Mouse (Mus musculus): ENCODE measurements around the gene Anks6. TPM values are rescaled to one million over a fixed set of nuclear protein-coding genes. Genes with fewer than 3 reads are reported as not detected.

The Anks6 gene
- polyA plus RNA-seq, 1 experiment from 2014 or later = 4.0 TPM

- H3K4me2 ChIP-seq (ENCODE audit: low read depth, severe bottlenecking) = no peak overlapping the region
- ATAC-seq (ENCODE audit: insufficient number of reproducible peaks, low FRiP score, low TSS enrichment, low read depth) = no peak
- no peak for DNase-seq (ENCODE audit: low spot score)
- H3K9me3 ChIP-seq (ENCODE audit: control insufficient read depth, low read length) = no peaks in the 10 kb centered on the region
- no peak overlapping the region for H3K27ac ChIP-seq (replicated peaks; ENCODE audit: low read depth, low read length)
- H3K4me3 ChIP-seq (ENCODE audit: low read depth, low read length) = no peak overlapping the region
- no peak overlapping the region for H3K9ac ChIP-seq (ENCODE audit: low read length)
- 61% methylated on average over 13 of the region's 13 CpGs for WGBS
- no peaks in the 10 kb centered on the region for H3K36me3 ChIP-seq (ENCODE audit: control insufficient read depth, insufficient read depth, low read length)
- no peaks in the 10 kb centered on the region for H3K27me3 ChIP-seq (ENCODE audit: control insufficient read depth, insufficient read depth, low read length)
- no peaks in the 10 kb centered on the region; the same call in 1 of the 2 replicates for H3K4me1 ChIP-seq (ENCODE audit: control insufficient read depth, insufficient read depth, low read length)
Measured at GRCm38 (mm10) chr4:47036486-47037320, 20.5 kb downstream of the Anks6 start.

GRCm38 (mm10) chr4:47035536-47035935, 21.7 kb downstream of the Anks6 start:
- no peaks in the 10 kb centered on the region for H3K36me3 ChIP-seq (ENCODE audit: control insufficient read depth, insufficient read depth, low read length)
- no peaks in the 10 kb centered on the region; the same call in 1 of the 2 replicates for H3K4me1 ChIP-seq (ENCODE audit: control insufficient read depth, insufficient read depth, low read length)
- H3K4me2 ChIP-seq (ENCODE audit: low read depth, severe bottlenecking) = no peak overlapping the region
- DNase-seq (ENCODE audit: low spot score) (no peak), ATAC-seq (ENCODE audit: insufficient number of reproducible peaks, low FRiP score, low TSS enrichment, low read depth) (no peak)
- no peak overlapping the region for H3K4me3 ChIP-seq (ENCODE audit: low read depth, low read length)
- no peak overlapping the region for H3K9ac ChIP-seq (ENCODE audit: low read length)
- H3K27ac ChIP-seq (replicated peaks; ENCODE audit: low read depth, low read length) = no peak overlapping the region
- no peaks in the 10 kb centered on the region for H3K9me3 ChIP-seq (ENCODE audit: control insufficient read depth, low read length)
- no peaks in the 10 kb centered on the region for H3K27me3 ChIP-seq (ENCODE audit: control insufficient read depth, insufficient read depth, low read length)
- 74% methylated on average over 14 of the region's 14 CpGs for WGBS

DNA sequence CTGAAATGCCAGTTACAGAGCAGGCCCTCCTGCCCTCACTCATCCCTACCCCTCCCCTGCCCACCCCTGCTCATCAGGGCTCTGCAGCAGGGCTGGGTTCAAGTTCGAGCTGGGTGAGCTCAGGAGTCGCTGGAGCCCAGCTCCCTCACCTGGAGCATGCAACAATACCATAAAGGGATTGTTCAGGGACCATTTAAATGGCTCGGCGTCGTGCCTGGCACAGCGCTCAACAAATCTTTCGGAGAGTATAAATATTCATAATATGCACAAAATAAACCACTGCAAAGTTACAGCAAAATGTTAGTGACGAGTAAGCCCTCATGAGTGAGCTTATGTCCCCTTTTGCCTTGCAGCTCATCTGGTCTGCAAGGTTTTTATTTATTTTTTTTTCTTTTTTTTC, 25.1 kb downstream of the Anks6 start:
- peaks cover 3% of the 10 kb centered on the region; the same call in 1 of the 2 replicates for H3K4me1 ChIP-seq (ENCODE audit: control insufficient read depth, insufficient read depth, low read length)

GRCm38 (mm10) chr4:47028791-47029190, 28.4 kb downstream of the Anks6 start:
- Histone ChIP-seq H3K27me3 (ENCODE audit: control insufficient read depth, insufficient read depth, low read length) (no peaks in the 10 kb centered on the region), H3K4me3 (ENCODE audit: low read depth, low read length) (no peak overlapping the region), H3K36me3 (ENCODE audit: control insufficient read depth, insufficient read depth, low read length) (no peaks in the 10 kb centered on the region), H3K4me1 (ENCODE audit: control insufficient read depth, insufficient read depth, low read length) (0 out of 2 replicates have a peak, but pooled peaks cover 3% of the 10 kb centered on the region), H3K4me2 (ENCODE audit: low read depth, severe bottlenecking) (no peak overlapping the region), H3K27ac (replicated peaks; ENCODE audit: low read depth, low read length) (no peak overlapping the region), H3K9me3 (ENCODE audit: control insufficient read depth, low read length) (no peaks in the 10 kb centered on the region), H3K9ac (ENCODE audit: low read length) (no peak overlapping the region)
- 30% methylated on average over 5 of the region's 5 CpGs for WGBS
- no peak for ATAC-seq (ENCODE audit: insufficient number of reproducible peaks, low FRiP score, low TSS enrichment, low read depth)
- DNase-seq (ENCODE audit: low spot score) = peak; percentile 39

More for the DNA sequence above, 25.1 kb downstream of the Anks6 start:
- Histone ChIP-seq H3K4me2 (ENCODE audit: low read depth, severe bottlenecking) (no peak overlapping the region), H3K27ac (replicated peaks; ENCODE audit: low read depth, low read length) (no peak overlapping the region), H3K36me3 (ENCODE audit: control insufficient read depth, insufficient read depth, low read length) (no peaks in the 10 kb centered on the region), H3K27me3 (ENCODE audit: control insufficient read depth, insufficient read depth, low read length) (no peaks in the 10 kb centered on the region), H3K9ac (ENCODE audit: low read length) (no peak overlapping the region), H3K9me3 (ENCODE audit: control insufficient read depth, low read length) (no peaks in the 10 kb centered on the region), H3K4me3 (ENCODE audit: low read depth, low read length) (no peak overlapping the region)
- no peak for ATAC-seq (ENCODE audit: insufficient number of reproducible peaks, low FRiP score, low TSS enrichment, low read depth)
- WGBS = 85% methylated on average over 8 of the region's 8 CpGs
- DNase-seq (ENCODE audit: low spot score) = no peak

DNA sequence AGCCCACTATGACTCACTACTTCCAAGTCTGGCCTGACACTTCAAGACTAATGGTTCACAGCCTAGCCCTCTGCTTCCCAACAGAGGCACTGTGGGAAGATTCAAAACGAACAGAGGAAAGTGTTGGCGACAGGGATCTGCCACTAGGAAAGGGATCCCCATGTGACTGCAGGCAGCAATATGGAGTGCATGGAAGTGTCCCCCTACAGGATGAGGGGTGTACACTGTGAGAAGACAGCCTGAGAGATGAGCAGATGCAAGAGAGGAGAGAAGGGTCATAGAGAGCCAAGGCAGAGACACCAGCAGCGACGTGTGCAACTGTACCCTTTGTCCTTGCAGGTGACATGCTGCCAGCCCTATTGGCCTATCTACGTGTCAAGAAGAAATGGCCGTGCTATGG, 33.3 kb downstream of the Anks6 start:
- H3K4me1 ChIP-seq (ENCODE audit: control insufficient read depth, insufficient read depth, low read length) = no peaks in the 10 kb centered on the region; the same call in 1 of the 2 replicates
- no peaks in the 10 kb centered on the region for H3K9me3 ChIP-seq (ENCODE audit: control insufficient read depth, low read length)
- ATAC-seq (ENCODE audit: insufficient number of reproducible peaks, low FRiP score, low TSS enrichment, low read depth) = no peak
- no peak overlapping the region for H3K4me2 ChIP-seq (ENCODE audit: low read depth, severe bottlenecking)
- no peak overlapping the region for H3K4me3 ChIP-seq (ENCODE audit: low read depth, low read length)
- no peak overlapping the region for H3K9ac ChIP-seq (ENCODE audit: low read length)
- no peaks in the 10 kb centered on the region for H3K27me3 ChIP-seq (ENCODE audit: control insufficient read depth, insufficient read depth, low read length)
- WGBS = 69% methylated on average over 6 of the region's 6 CpGs
- no peak for DNase-seq (ENCODE audit: low spot score)
- no peak overlapping the region for H3K27ac ChIP-seq (replicated peaks; ENCODE audit: low read depth, low read length)
- no peaks in the 10 kb centered on the region for H3K36me3 ChIP-seq (ENCODE audit: control insufficient read depth, insufficient read depth, low read length)

DNA sequence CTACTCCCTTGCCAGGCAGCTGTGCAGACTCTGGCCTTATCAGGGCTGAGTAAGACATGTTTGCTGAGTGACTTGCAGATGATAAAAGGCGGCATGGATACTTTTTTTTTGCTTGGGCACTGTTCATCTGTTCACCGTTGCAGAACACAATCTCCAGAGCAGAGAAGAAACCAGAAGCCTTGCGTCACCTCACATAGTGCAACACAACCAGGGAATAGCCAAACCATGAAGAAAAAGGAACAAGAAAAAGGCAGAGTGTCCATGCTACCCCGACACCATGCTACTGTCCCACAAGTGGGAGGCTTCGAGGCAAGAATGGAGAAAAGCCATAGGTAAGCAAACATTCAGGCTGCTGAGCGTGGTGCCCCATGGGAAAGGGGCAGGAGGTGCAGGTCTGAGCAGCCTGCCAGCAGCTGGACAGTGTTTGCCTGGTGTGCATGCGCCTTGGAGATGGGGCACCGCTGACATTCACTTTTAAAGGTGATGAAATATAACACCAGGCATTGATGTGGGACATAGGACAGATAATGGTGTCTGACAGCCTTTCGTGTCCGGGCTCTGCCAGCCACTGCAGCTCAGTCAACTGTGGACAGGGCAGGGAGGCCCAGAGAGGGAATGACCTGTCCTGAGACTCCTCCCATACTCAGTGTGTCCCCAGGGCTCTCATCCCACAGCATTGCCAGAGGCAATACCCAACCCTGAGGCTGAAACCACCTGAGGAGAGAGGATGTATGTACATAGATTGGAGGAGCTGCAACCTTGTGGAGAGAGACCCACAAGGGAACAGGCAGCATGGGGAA, 34.2 kb downstream of the Anks6 start:
- ATAC-seq (ENCODE audit: insufficient number of reproducible peaks, low FRiP score, low TSS enrichment, low read depth) (no peak), DNase-seq (ENCODE audit: low spot score) (no peak)
- H3K27ac ChIP-seq (replicated peaks; ENCODE audit: low read depth, low read length) = no peak overlapping the region
- no peaks in the 10 kb centered on the region for H3K9me3 ChIP-seq (ENCODE audit: control insufficient read depth, low read length)
- H3K9ac ChIP-seq (ENCODE audit: low read length) = no peak overlapping the region
- no peaks in the 10 kb centered on the region; the same call in 1 of the 2 replicates for H3K4me1 ChIP-seq (ENCODE audit: control insufficient read depth, insufficient read depth, low read length)
- H3K27me3 ChIP-seq (ENCODE audit: control insufficient read depth, insufficient read depth, low read length) = no peaks in the 10 kb centered on the region
- no peak overlapping the region for H3K4me2 ChIP-seq (ENCODE audit: low read depth, severe bottlenecking)
- no peaks in the 10 kb centered on the region for H3K36me3 ChIP-seq (ENCODE audit: control insufficient read depth, insufficient read depth, low read length)
- no peak overlapping the region for H3K4me3 ChIP-seq (ENCODE audit: low read depth, low read length)
- 92% methylated on average over 10 of the region's 10 CpGs for WGBS

DNA sequence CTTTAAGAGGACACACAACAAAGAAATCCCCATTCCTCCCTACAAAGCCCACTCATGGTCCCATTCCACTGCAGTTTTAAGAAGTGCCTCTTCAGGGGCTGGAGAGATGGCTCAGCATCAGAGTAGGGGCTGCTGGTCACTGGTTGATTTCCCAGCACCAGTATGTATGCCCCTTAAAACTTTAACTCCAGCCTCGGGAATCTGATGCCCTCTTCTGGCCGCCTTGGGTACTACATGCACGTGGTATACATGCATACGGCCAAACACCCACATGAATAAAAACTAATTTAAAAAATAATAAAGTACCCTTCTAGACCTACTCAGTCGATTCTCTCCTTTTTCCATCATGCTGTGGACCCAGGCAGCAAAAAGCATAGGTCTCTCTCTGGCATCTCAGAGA, 36.7 kb downstream of the Anks6 start:
- DNase-seq (ENCODE audit: low spot score) (peak; percentile 82), ATAC-seq (ENCODE audit: insufficient number of reproducible peaks, low FRiP score, low TSS enrichment, low read depth) (no peak)
- H3K4me1 ChIP-seq (ENCODE audit: control insufficient read depth, insufficient read depth, low read length) = no peaks in the 10 kb centered on the region; the same call in 1 of the 2 replicates
- H3K27ac ChIP-seq (replicated peaks; ENCODE audit: low read depth, low read length) = no peak overlapping the region
- H3K4me3 ChIP-seq (ENCODE audit: low read depth, low read length) = no peak overlapping the region
- no peaks in the 10 kb centered on the region for H3K27me3 ChIP-seq (ENCODE audit: control insufficient read depth, insufficient read depth, low read length)
- 17% methylated on average over 5 of the region's 5 CpGs for WGBS
- H3K4me2 ChIP-seq (ENCODE audit: low read depth, severe bottlenecking) = no peak overlapping the region
- H3K9me3 ChIP-seq (ENCODE audit: control insufficient read depth, low read length) = no peaks in the 10 kb centered on the region
- H3K9ac ChIP-seq (ENCODE audit: low read length) = no peak overlapping the region
- no peaks in the 10 kb centered on the region for H3K36me3 ChIP-seq (ENCODE audit: control insufficient read depth, insufficient read depth, low read length)

GRCm38 (mm10) chr4:47015156-47015555, 42.1 kb downstream of the Anks6 start:
- Histone ChIP-seq H3K4me1 (ENCODE audit: control insufficient read depth, insufficient read depth, low read length) (0 out of 2 replicates have a peak, but pooled peaks cover 3% of the 10 kb centered on the region), H3K9ac (ENCODE audit: low read length) (no peak overlapping the region), H3K27me3 (ENCODE audit: control insufficient read depth, insufficient read depth, low read length) (no peaks in the 10 kb centered on the region), H3K4me2 (ENCODE audit: low read depth, severe bottlenecking) (no peak overlapping the region), H3K27ac (replicated peaks; ENCODE audit: low read depth, low read length) (no peak overlapping the region), H3K9me3 (ENCODE audit: control insufficient read depth, low read length) (no peaks in the 10 kb centered on the region), H3K36me3 (ENCODE audit: control insufficient read depth, insufficient read depth, low read length) (no peaks in the 10 kb centered on the region), H3K4me3 (ENCODE audit: low read depth, low read length) (no peak overlapping the region)
- WGBS = 45% methylated on average over 3 of the region's 3 CpGs
- DNase-seq (ENCODE audit: low spot score) (no peak), ATAC-seq (ENCODE audit: insufficient number of reproducible peaks, low FRiP score, low TSS enrichment, low read depth) (no peak)
